Mouse (Mus musculus): ENCODE measurements around the gene Hspa1a. TPM values are rescaled to one million over a fixed set of nuclear protein-coding genes. Genes with fewer than 3 reads are reported as not detected.
A peak's percentile ranks its signal among the peaks of the same experiment; 100 is the strongest.
"Not testable (repeated sequence)": the region's sequence is repeated elsewhere in the genome, so short reads cannot be mapped to it uniquely, and the experiment has no call there.

Gene Hspa1a
- polyA plus RNA-seq, 1 experiment from 2014 or later = 4.4 TPM

GRCm38 (mm10) chr17:35009586-35009985, 37.6 kb upstream of the Hspa1a start:
- Histone ChIP-seq H3K4me2 (replicated peaks) (no peak overlapping the region), H3K4me1 (no peaks in the 10 kb centered on the region), H3K36me3 (peaks cover 97% of the 10 kb centered on the region), H3K27me3 (no peaks in the 10 kb centered on the region), H3K27ac (no peak overlapping the region), H3K9ac (no peak overlapping the region), H3K4me3 (no peak overlapping the region), H3K9me3 (no peaks in the 10 kb centered on the region)
- ATAC-seq (ENCODE audit: low FRiP score, low read depth) = no peak
- 93% methylated on average over 7 of the region's 7 CpGs for WGBS

GRCm38 (mm10) chr17:35007387-35007991, 35.5 kb upstream of the Hspa1a start:
- no peak for ATAC-seq (ENCODE audit: low FRiP score, low read depth)
- peaks cover 84% of the 10 kb centered on the region for H3K36me3 ChIP-seq
- no peak overlapping the region for H3K4me3 ChIP-seq
- peaks cover 12% of the 10 kb centered on the region for H3K4me1 ChIP-seq
- 95% methylated on average over 7 of the region's 7 CpGs for WGBS
- H3K27ac ChIP-seq = no peak overlapping the region
- no peaks in the 10 kb centered on the region for H3K9me3 ChIP-seq
- H3K4me2 ChIP-seq (replicated peaks) = no peak overlapping the region
- no peak overlapping the region for H3K9ac ChIP-seq
- H3K27me3 ChIP-seq = no peaks in the 10 kb centered on the region

GRCm38 (mm10) chr17:35005902-35006301, 33.9 kb upstream of the Hspa1a start:
- not testable (repeated sequence) for H3K4me2 ChIP-seq (replicated peaks); H3K9ac ChIP-seq; H3K27me3 ChIP-seq; H3K4me3 ChIP-seq; H3K9me3 ChIP-seq; H3K27ac ChIP-seq; ATAC-seq (ENCODE audit: low FRiP score, low read depth)
- peaks cover 68% of the 10 kb centered on the region for H3K36me3 ChIP-seq
- H3K4me1 ChIP-seq = peaks cover 17% of the 10 kb centered on the region
- WGBS = 95% methylated on average over 5 of the region's 5 CpGs

- Histone ChIP-seq H3K4me2 (replicated peaks) (no peak overlapping the region), H3K9ac (0 out of 2 replicates have a peak overlapping the region, but pooled peaks have one; percentile 13), H3K27me3 (no peaks in the 10 kb centered on the region), H3K36me3 (peaks cover 60% of the 10 kb centered on the region), H3K4me3 (no peak overlapping the region), H3K27ac (no peak overlapping the region), H3K4me1 (peaks cover 17% of the 10 kb centered on the region), H3K9me3 (no peaks in the 10 kb centered on the region)
- no peak for ATAC-seq (ENCODE audit: low FRiP score, low read depth)
- WGBS = 86% methylated on average over 10 of the region's 10 CpGs
Observed at GRCm38 (mm10) chr17:35005158-35005557, 33.2 kb upstream of the Hspa1a start.

GRCm38 (mm10) chr17:35004075-35004717, 32.2 kb upstream of the Hspa1a start:
- no peak overlapping the region for H3K4me2 ChIP-seq (replicated peaks)
- H3K27ac ChIP-seq = no peak overlapping the region
- H3K9me3 ChIP-seq = no peaks in the 10 kb centered on the region
- H3K9ac ChIP-seq = no peak overlapping the region
- peaks cover 27% of the 10 kb centered on the region for H3K4me1 ChIP-seq
- H3K4me3 ChIP-seq = no peak overlapping the region
- H3K27me3 ChIP-seq = no peaks in the 10 kb centered on the region
- H3K36me3 ChIP-seq = peaks cover 53% of the 10 kb centered on the region
- no peak for ATAC-seq (ENCODE audit: low FRiP score, low read depth)
- WGBS = 93% methylated on average over 17 of the region's 17 CpGs

- no peak for ATAC-seq (ENCODE audit: low FRiP score, low read depth)
- H3K4me3 ChIP-seq = peak overlapping the region; percentile 95
- no peaks in the 10 kb centered on the region for H3K27me3 ChIP-seq
- peak overlapping the region; percentile 98; the same call in 1 of the 2 replicates for H3K27ac ChIP-seq
- H3K4me2 ChIP-seq (replicated peaks) = peak overlapping the region; percentile 99
- WGBS = 60% methylated on average over 9 of the region's 9 CpGs
- peak overlapping the region; percentile 98 for H3K9ac ChIP-seq
- H3K4me1 ChIP-seq = peaks cover 36% of the 10 kb centered on the region
- H3K36me3 ChIP-seq = peaks cover 53% of the 10 kb centered on the region
- H3K9me3 ChIP-seq = no peaks in the 10 kb centered on the region
Observed at GRCm38 (mm10) chr17:35003022-35003838, 31.3 kb upstream of the Hspa1a start.

GRCm38 (mm10) chr17:35002153-35002865, 30.4 kb upstream of the Hspa1a start:
- Histone ChIP-seq H3K27me3 (no peaks in the 10 kb centered on the region), H3K27ac (peak overlapping the region; percentile 98), H3K9me3 (no peaks in the 10 kb centered on the region), H3K9ac (peak overlapping the region; percentile 98), H3K4me1 (peaks cover 38% of the 10 kb centered on the region), H3K4me3 (peak overlapping the region; percentile 95), H3K36me3 (peaks cover 53% of the 10 kb centered on the region), H3K4me2 (replicated peaks) (peak overlapping the region; percentile 99)
- ATAC-seq (ENCODE audit: low FRiP score, low read depth) = no peak
- 7% methylated on average over 12 of the region's 12 CpGs for WGBS

GRCm38 (mm10) chr17:35001452-35002152, 29.6 kb upstream of the Hspa1a start:
- Histone ChIP-seq H3K27me3 (no peaks in the 10 kb centered on the region), H3K36me3 (peaks cover 53% of the 10 kb centered on the region)
- peak; percentile 42 for ATAC-seq (ENCODE audit: low FRiP score, low read depth)

GRCm38 (mm10) chr17:35000717-35001451, 28.9 kb upstream of the Hspa1a start, which contains the start of gene Vars:
Gene Vars, plus strand, starts transcription at chr17:35000987.
- peak within 1 kb of the TSS; percentile 95 for H3K4me3 ChIP-seq
- peaks cover 53% of the 10 kb centered on the region for H3K36me3 ChIP-seq
- H3K9ac ChIP-seq = peak within 1 kb of the TSS; percentile 98
- H3K27ac ChIP-seq = peak within 1 kb of the TSS; percentile 98
- peak; percentile 88 for ATAC-seq (ENCODE audit: low FRiP score, low read depth)
- under 1% methylated on average over 74 of the region's 83 CpGs for WGBS
- no peaks in the 10 kb centered on the region for H3K27me3 ChIP-seq
- no peaks in the 10 kb centered on the region for H3K9me3 ChIP-seq
- H3K4me1 ChIP-seq = peaks cover 41% of the 10 kb centered on the region
- H3K4me2 ChIP-seq (replicated peaks) = peak within 1 kb of the TSS; percentile 99

More at GRCm38 (mm10) chr17:35001452-35002152, 29.6 kb upstream of the Hspa1a start:
- Histone ChIP-seq H3K9ac (peak overlapping the region; percentile 98), H3K4me1 (peaks cover 41% of the 10 kb centered on the region), H3K27ac (peak overlapping the region; percentile 98), H3K9me3 (no peaks in the 10 kb centered on the region), H3K4me2 (replicated peaks) (peak overlapping the region; percentile 99), H3K4me3 (peak overlapping the region; percentile 95)
- under 1% methylated on average over 35 of the region's 35 CpGs for WGBS

GRCm38 (mm10) chr17:34999871-35000716, 28.1 kb upstream of the Hspa1a start:
- Histone ChIP-seq H3K4me2 (replicated peaks) (peak overlapping the region; percentile 99), H3K36me3 (peaks cover 49% of the 10 kb centered on the region), H3K4me3 (peak overlapping the region; percentile 95), H3K9ac (peak overlapping the region; percentile 98), H3K27ac (peak overlapping the region; percentile 98), H3K4me1 (peaks cover 41% of the 10 kb centered on the region)
- H3K9me3 ChIP-seq; H3K27me3 ChIP-seq; ATAC-seq (ENCODE audit: low FRiP score, low read depth): not testable (repeated sequence)
- 23% methylated on average over 30 of the region's 32 CpGs for WGBS
